Mouse (Mus musculus): ENCODE results near the gene Ces1e. TPM values are rescaled to one million over a fixed set of nuclear protein-coding genes. Genes with fewer than 3 reads are reported as not detected.
"Not testable (repeated sequence)": the region's sequence is repeated elsewhere in the genome, so short reads cannot be mapped to it uniquely, and the experiment has no call there.

Gene Ces1e
- polyA plus RNA-seq, 1 experiment from 2014 or later = not detected

- WGBS = 92% methylated on average over 1 of the region's 1 CpGs
- ATAC-seq = no peak
Observed at GRCm38 (mm10) chr8:93234706-93235105, 5.3 kb upstream of the Ces1e start.

GRCm38 (mm10) chr8:93234068-93234467 lies 4.6 kb upstream of the Ces1e start:
- H3K4me2 ChIP-seq (ENCODE audit: low read length) = no peak overlapping the region
- 89% methylated on average over 6 of the region's 6 CpGs for WGBS
- no peak overlapping the region for H3K4me3 ChIP-seq (replicated peaks; ENCODE audit: low read length)
- no peaks in the 10 kb centered on the region for H3K4me1 ChIP-seq (replicated peaks; ENCODE audit: control insufficient read depth, insufficient read depth, low read length)
- H3K27me3 ChIP-seq (replicated peaks; ENCODE audit: control insufficient read depth, insufficient read depth, low read length) = no peaks in the 10 kb centered on the region
- H3K36me3 ChIP-seq (ENCODE audit: control insufficient read depth, insufficient read depth) = no peaks in the 10 kb centered on the region
- no peak for ATAC-seq
- H3K9ac ChIP-seq (replicated peaks; ENCODE audit: low read depth, low read length) = no peak overlapping the region
- H3K27ac ChIP-seq (ENCODE audit: low read length) = no peak overlapping the region
- no peaks in the 10 kb centered on the region for H3K9me3 ChIP-seq (ENCODE audit: control insufficient read depth, low read length)

More at GRCm38 (mm10) chr8:93234706-93235105, 5.3 kb upstream of the Ces1e start:
- no peaks in the 10 kb centered on the region for H3K9me3 ChIP-seq (ENCODE audit: control insufficient read depth, low read length)
- H3K9ac ChIP-seq (replicated peaks; ENCODE audit: low read depth, low read length) = no peak overlapping the region
- H3K4me1 ChIP-seq (replicated peaks; ENCODE audit: control insufficient read depth, insufficient read depth, low read length) = no peaks in the 10 kb centered on the region
- no peak overlapping the region for H3K27ac ChIP-seq (ENCODE audit: low read length)
- H3K27me3 ChIP-seq (replicated peaks; ENCODE audit: control insufficient read depth, insufficient read depth, low read length) = no peaks in the 10 kb centered on the region
- no peak overlapping the region for H3K4me3 ChIP-seq (replicated peaks; ENCODE audit: low read length)
- H3K4me2 ChIP-seq (ENCODE audit: low read length) = no peak overlapping the region
- H3K36me3 ChIP-seq (ENCODE audit: control insufficient read depth, insufficient read depth) = no peaks in the 10 kb centered on the region

GRCm38 (mm10) chr8:93228673-93229370 lies 597 bp downstream of the Ces1e start:
- ATAC-seq = no peak
- Histone ChIP-seq H3K9ac (replicated peaks; ENCODE audit: low read depth, low read length) (no peak overlapping the region), H3K27me3 (replicated peaks; ENCODE audit: control insufficient read depth, insufficient read depth, low read length) (no peaks in the 10 kb centered on the region), H3K4me1 (replicated peaks; ENCODE audit: control insufficient read depth, insufficient read depth, low read length) (no peaks in the 10 kb centered on the region), H3K27ac (ENCODE audit: low read length) (no peak overlapping the region), H3K4me2 (ENCODE audit: low read length) (no peak overlapping the region), H3K4me3 (replicated peaks; ENCODE audit: low read length) (no peak overlapping the region), H3K36me3 (ENCODE audit: control insufficient read depth, insufficient read depth) (no peaks in the 10 kb centered on the region), H3K9me3 (ENCODE audit: control insufficient read depth, low read length) (no peaks in the 10 kb centered on the region)
- 69% methylated on average over 11 of the region's 11 CpGs for WGBS

GRCm38 (mm10) chr8:93226471-93226870 lies 2.9 kb downstream of the Ces1e start:
- WGBS = 100% methylated on average over 1 of the region's 1 CpGs
- H3K4me2 ChIP-seq (ENCODE audit: low read length); H3K4me3 ChIP-seq (replicated peaks; ENCODE audit: low read length); H3K9me3 ChIP-seq (ENCODE audit: control insufficient read depth, low read length); H3K27ac ChIP-seq (ENCODE audit: low read length); H3K9ac ChIP-seq (replicated peaks; ENCODE audit: low read depth, low read length); H3K36me3 ChIP-seq (ENCODE audit: control insufficient read depth, insufficient read depth); H3K4me1 ChIP-seq (replicated peaks; ENCODE audit: control insufficient read depth, insufficient read depth, low read length); ATAC-seq; H3K27me3 ChIP-seq (replicated peaks; ENCODE audit: control insufficient read depth, insufficient read depth, low read length): not testable (repeated sequence)

GRCm38 (mm10) chr8:93221896-93222295 lies 7.5 kb downstream of the Ces1e start:
- WGBS = 86% methylated on average over 3 of the region's 3 CpGs
- H3K27me3 ChIP-seq (replicated peaks; ENCODE audit: control insufficient read depth, insufficient read depth, low read length) = no peaks in the 10 kb centered on the region
- H3K4me1 ChIP-seq (replicated peaks; ENCODE audit: control insufficient read depth, insufficient read depth, low read length) = no peaks in the 10 kb centered on the region

GRCm38 (mm10) chr8:93217867-93218266 lies 11.6 kb downstream of the Ces1e start:
- Histone ChIP-seq H3K4me3 (replicated peaks; ENCODE audit: low read length) (no peak overlapping the region), H3K27ac (ENCODE audit: low read length) (no peak overlapping the region), H3K27me3 (replicated peaks; ENCODE audit: control insufficient read depth, insufficient read depth, low read length) (no peaks in the 10 kb centered on the region), H3K9me3 (ENCODE audit: control insufficient read depth, low read length) (no peaks in the 10 kb centered on the region), H3K36me3 (ENCODE audit: control insufficient read depth, insufficient read depth) (no peaks in the 10 kb centered on the region), H3K4me1 (replicated peaks; ENCODE audit: control insufficient read depth, insufficient read depth, low read length) (no peaks in the 10 kb centered on the region), H3K9ac (replicated peaks; ENCODE audit: low read depth, low read length) (no peak overlapping the region), H3K4me2 (ENCODE audit: low read length) (no peak overlapping the region)
- 89% methylated on average over 4 of the region's 4 CpGs for WGBS
- no peak for ATAC-seq

More at GRCm38 (mm10) chr8:93221896-93222295, 7.5 kb downstream of the Ces1e start:
- no peak overlapping the region for H3K9ac ChIP-seq (replicated peaks; ENCODE audit: low read depth, low read length)
- no peak overlapping the region for H3K4me3 ChIP-seq (replicated peaks; ENCODE audit: low read length)
- H3K27ac ChIP-seq (ENCODE audit: low read length) = no peak overlapping the region
- ATAC-seq = no peak
- no peaks in the 10 kb centered on the region for H3K9me3 ChIP-seq (ENCODE audit: control insufficient read depth, low read length)
- no peak overlapping the region for H3K4me2 ChIP-seq (ENCODE audit: low read length)
- H3K36me3 ChIP-seq (ENCODE audit: control insufficient read depth, insufficient read depth) = no peaks in the 10 kb centered on the region

GRCm38 (mm10) chr8:93217375-93217774 lies 12.0 kb downstream of the Ces1e start:
- H3K4me2 ChIP-seq (ENCODE audit: low read length) = no peak overlapping the region
- WGBS = 94% methylated on average over 1 of the region's 1 CpGs
- H3K27ac ChIP-seq (ENCODE audit: low read length) = no peak overlapping the region
- H3K4me1 ChIP-seq (replicated peaks; ENCODE audit: control insufficient read depth, insufficient read depth, low read length) = no peaks in the 10 kb centered on the region
- H3K9ac ChIP-seq (replicated peaks; ENCODE audit: low read depth, low read length) = no peak overlapping the region
- H3K9me3 ChIP-seq (ENCODE audit: control insufficient read depth, low read length) = no peaks in the 10 kb centered on the region
- no peak for ATAC-seq
- H3K36me3 ChIP-seq (ENCODE audit: control insufficient read depth, insufficient read depth) = no peaks in the 10 kb centered on the region
- H3K27me3 ChIP-seq (replicated peaks; ENCODE audit: control insufficient read depth, insufficient read depth, low read length) = no peaks in the 10 kb centered on the region
- H3K4me3 ChIP-seq (replicated peaks; ENCODE audit: low read length) = no peak overlapping the region

- H3K27ac ChIP-seq (ENCODE audit: low read length) = no peak overlapping the region
- no peaks in the 10 kb centered on the region for H3K27me3 ChIP-seq (replicated peaks; ENCODE audit: control insufficient read depth, insufficient read depth, low read length)
- H3K9me3 ChIP-seq (ENCODE audit: control insufficient read depth, low read length) = no peaks in the 10 kb centered on the region
- H3K4me2 ChIP-seq (ENCODE audit: low read length) = no peak overlapping the region
- H3K36me3 ChIP-seq (ENCODE audit: control insufficient read depth, insufficient read depth) = no peaks in the 10 kb centered on the region
- ATAC-seq = no peak
- H3K9ac ChIP-seq (replicated peaks; ENCODE audit: low read depth, low read length) = no peak overlapping the region
- H3K4me3 ChIP-seq (replicated peaks; ENCODE audit: low read length) = no peak overlapping the region
- H3K4me1 ChIP-seq (replicated peaks; ENCODE audit: control insufficient read depth, insufficient read depth, low read length) = no peaks in the 10 kb centered on the region
Observed at GRCm38 (mm10) chr8:93211091-93211490, 18.3 kb downstream of the Ces1e start.

GRCm38 (mm10) chr8:93199146-93199545 lies 30.3 kb downstream of the Ces1e start:
- ATAC-seq = not testable (repeated sequence)
- WGBS = 49% methylated on average over 7 of the region's 7 CpGs

More at GRCm38 (mm10) chr8:93199146-93199545, 30.3 kb downstream of the Ces1e start:
- not testable (repeated sequence) for H3K36me3 ChIP-seq (ENCODE audit: control insufficient read depth, insufficient read depth); H3K27ac ChIP-seq (ENCODE audit: low read length); H3K27me3 ChIP-seq (replicated peaks; ENCODE audit: control insufficient read depth, insufficient read depth, low read length); H3K9ac ChIP-seq (replicated peaks; ENCODE audit: low read depth, low read length); H3K4me2 ChIP-seq (ENCODE audit: low read length); H3K4me1 ChIP-seq (replicated peaks; ENCODE audit: control insufficient read depth, insufficient read depth, low read length); H3K4me3 ChIP-seq (replicated peaks; ENCODE audit: low read length); H3K9me3 ChIP-seq (ENCODE audit: control insufficient read depth, low read length)

All from forebrain, embryonic 16.5 days (tissue).